Mouse (Mus musculus): ENCODE measurements around the gene Dync1h1. TPM values are rescaled to one million over a fixed set of nuclear protein-coding genes. Genes with fewer than 3 reads are reported as not detected.

Dync1h1 gene
- total RNA-seq, 1 experiment = 405 TPM

DNA sequence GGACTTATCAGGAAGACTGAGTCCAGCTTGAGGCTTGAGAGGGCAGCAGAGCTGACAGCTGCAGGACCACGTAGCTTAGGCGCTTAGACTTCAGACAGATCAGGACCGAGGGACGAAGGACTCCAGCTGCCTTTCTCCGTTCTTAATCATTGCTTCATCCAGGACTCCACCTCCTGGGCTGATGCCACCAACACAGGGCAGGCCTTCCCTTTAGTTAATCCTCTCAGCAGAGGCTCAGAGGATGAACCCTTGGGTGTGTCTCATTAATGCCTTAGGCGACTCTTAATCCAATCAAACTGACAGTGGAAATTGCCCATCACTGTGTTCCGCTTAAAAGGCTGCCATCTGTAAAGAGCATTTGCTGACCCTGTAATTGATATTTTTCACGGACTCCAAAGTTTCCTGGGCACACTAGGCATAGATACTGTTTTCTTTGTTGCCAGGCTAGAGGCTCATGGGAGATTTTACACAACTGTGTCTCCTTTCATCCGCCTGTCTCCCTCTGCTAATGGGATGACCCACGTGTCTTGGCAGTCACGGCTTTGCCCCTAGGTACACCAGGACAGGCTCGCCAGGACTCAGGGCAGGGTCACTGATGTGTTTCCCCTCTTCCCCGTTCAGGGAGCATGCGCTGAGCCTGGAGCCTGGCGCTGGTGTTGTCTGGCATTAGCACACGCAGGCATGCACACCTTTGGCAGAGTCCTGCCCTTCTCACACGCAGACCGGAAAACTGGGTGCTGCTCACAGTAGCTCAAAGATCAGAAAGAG, 44.2 kb upstream of the Dync1h1 start:
- H3K9me3 ChIP-seq (ENCODE audit: control insufficient read depth, insufficient read depth, low read depth, low read length) = no peaks in the 10 kb centered on the region
- DNase-seq (ENCODE audit: low read depth, low spot score) = no peak
- H3K4me3 ChIP-seq (ENCODE audit: insufficient read depth in 1 of 2, low read depth in 1 of 2, low read length in 2 of 2, poor library complexity in 1 of 2, severe bottlenecking in 1 of 2) = no peak overlapping the region
- H3K4me1 ChIP-seq (ENCODE audit: control insufficient read depth in 2 of 2, insufficient read depth in 2 of 2, low read length in 2 of 2, poor library complexity in 1 of 2) = peaks cover 0 to 8% of the 10 kb centered on the region in 2 experiments; a peak in 1 of 4 replicates
- no peak overlapping the region for H3K9ac ChIP-seq (ENCODE audit: insufficient read depth, low read depth, low read length, poor library complexity, severe bottlenecking)
- in situ Hi-C loops (cut with MboI; ENCODE audit: low sequenced_read_pairs in 2 of 2, unreplicated experiment in 2 of 2) = no loop called here
- no peak overlapping the region for H3K27ac ChIP-seq (ENCODE audit: insufficient read depth, low read depth, low read length, poor library complexity, severe bottlenecking)
- no peak for TF ChIP-seq MAFK (IDR thresholded peaks at IDR 0.05; ENCODE audit: insufficient read depth, low read depth, low read length)
- TF ChIP-seq ZC3H11A (IDR thresholded peaks at IDR 0.05; ENCODE audit: borderline replicate concordance, low read depth, low read length) = no peak
- no peak for TF ChIP-seq ZNF384 (IDR thresholded peaks at IDR 0.05; ENCODE audit: low read depth, low read length)
- TF ChIP-seq HCFC1 (IDR thresholded peaks at IDR 0.05; ENCODE audit: borderline replicate concordance, insufficient read depth, low read length) = no peak
- TF ChIP-seq CHD2 (IDR thresholded peaks at IDR 0.05; ENCODE audit: low read depth, low read length) = no peak
- H3K36me3 ChIP-seq (ENCODE audit: control insufficient read depth, insufficient read depth, low read length, poor library complexity, severe bottlenecking) = peaks cover 56% of the 10 kb centered on the region

DNA sequence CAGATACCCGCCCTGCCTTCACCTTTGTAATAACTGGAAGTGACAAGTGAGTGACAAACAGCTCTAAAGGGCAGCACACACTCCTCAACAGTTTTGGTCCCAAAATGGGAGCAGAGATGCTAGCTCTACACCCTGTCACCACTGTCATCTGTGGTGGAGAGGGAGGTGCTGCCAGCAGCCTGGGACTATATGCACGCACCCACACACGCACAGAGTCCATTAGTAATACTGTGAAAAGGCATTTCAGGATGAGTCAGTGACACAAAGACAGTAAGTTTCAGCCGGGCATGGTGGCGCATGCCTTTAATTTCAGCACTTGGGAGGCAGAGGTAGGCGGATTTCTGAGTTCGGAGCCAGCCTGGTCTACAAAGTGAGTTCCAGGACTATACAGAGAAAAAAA, 43.1 kb upstream of the Dync1h1 start:
- no peak overlapping the region for H3K27ac ChIP-seq (ENCODE audit: insufficient read depth, low read depth, low read length, poor library complexity, severe bottlenecking)
- DNase-seq (ENCODE audit: low read depth, low spot score) = no peak
- H3K9ac ChIP-seq (ENCODE audit: insufficient read depth, low read depth, low read length, poor library complexity, severe bottlenecking) = no peak overlapping the region
- H3K4me3 ChIP-seq (ENCODE audit: insufficient read depth in 1 of 2, low read depth in 1 of 2, low read length in 2 of 2, poor library complexity in 1 of 2, severe bottlenecking in 1 of 2) = no peak overlapping the region
- peaks cover 53% of the 10 kb centered on the region for H3K36me3 ChIP-seq (ENCODE audit: control insufficient read depth, insufficient read depth, low read length, poor library complexity, severe bottlenecking)
- in situ Hi-C loops (cut with MboI; ENCODE audit: low sequenced_read_pairs in 2 of 2, unreplicated experiment in 2 of 2) = no loop called here
- TF ChIP-seq MAFK (IDR thresholded peaks at IDR 0.05; ENCODE audit: insufficient read depth, low read depth, low read length) (no peak), ZNF384 (IDR thresholded peaks at IDR 0.05; ENCODE audit: low read depth, low read length) (no peak), HCFC1 (IDR thresholded peaks at IDR 0.05; ENCODE audit: borderline replicate concordance, insufficient read depth, low read length) (no peak), CHD2 (IDR thresholded peaks at IDR 0.05; ENCODE audit: low read depth, low read length) (no peak), ZC3H11A (IDR thresholded peaks at IDR 0.05; ENCODE audit: borderline replicate concordance, low read depth, low read length) (no peak)
- peaks cover 0 to 8% of the 10 kb centered on the region in 2 experiments; a peak in 1 of 4 replicates for H3K4me1 ChIP-seq (ENCODE audit: control insufficient read depth in 2 of 2, insufficient read depth in 2 of 2, low read length in 2 of 2, poor library complexity in 1 of 2)
- H3K9me3 ChIP-seq (ENCODE audit: control insufficient read depth, insufficient read depth, low read depth, low read length) = no peaks in the 10 kb centered on the region

DNA sequence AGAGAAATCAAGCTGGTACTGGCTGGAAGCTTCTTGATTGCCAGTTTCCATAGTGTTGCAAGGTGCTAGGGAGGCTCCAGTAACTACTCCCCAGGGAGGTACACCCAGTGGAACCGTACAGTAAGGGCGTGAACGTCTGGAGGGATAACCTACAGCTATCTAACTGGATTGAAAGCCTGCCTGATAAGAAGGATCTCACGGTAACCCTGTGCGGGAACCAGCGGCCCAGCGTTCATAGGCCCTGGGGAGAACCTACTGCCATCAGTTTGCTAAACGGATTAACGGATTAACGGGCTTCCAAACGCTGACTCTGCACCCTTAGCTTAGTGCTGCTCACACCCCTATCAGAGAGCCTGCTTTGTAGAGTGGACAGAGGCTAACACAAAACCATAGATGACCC, 37.9 kb upstream of the Dync1h1 start:
- Histone ChIP-seq H3K9ac (ENCODE audit: insufficient read depth, low read depth, low read length, poor library complexity, severe bottlenecking) (no peak overlapping the region), H3K27ac (ENCODE audit: insufficient read depth, low read depth, low read length, poor library complexity, severe bottlenecking) (no peak overlapping the region), H3K36me3 (ENCODE audit: control insufficient read depth, insufficient read depth, low read length, poor library complexity, severe bottlenecking) (peaks cover 31% of the 10 kb centered on the region), H3K4me1 (ENCODE audit: control insufficient read depth in 2 of 2, insufficient read depth in 2 of 2, low read length in 2 of 2, poor library complexity in 1 of 2) (no peaks in the 10 kb centered on the region), H3K9me3 (ENCODE audit: control insufficient read depth, insufficient read depth, low read depth, low read length) (no peaks in the 10 kb centered on the region), H3K4me3 (ENCODE audit: insufficient read depth in 1 of 2, low read depth in 1 of 2, low read length in 2 of 2, poor library complexity in 1 of 2, severe bottlenecking in 1 of 2) (no peak overlapping the region)
- TF ChIP-seq ZC3H11A (IDR thresholded peaks at IDR 0.05; ENCODE audit: borderline replicate concordance, low read depth, low read length) (no peak), ZNF384 (IDR thresholded peaks at IDR 0.05; ENCODE audit: low read depth, low read length) (no peak), MAFK (IDR thresholded peaks at IDR 0.05; ENCODE audit: insufficient read depth, low read depth, low read length) (no peak), HCFC1 (IDR thresholded peaks at IDR 0.05; ENCODE audit: borderline replicate concordance, insufficient read depth, low read length) (no peak), CHD2 (IDR thresholded peaks at IDR 0.05; ENCODE audit: low read depth, low read length) (no peak)
- in situ Hi-C loops (cut with MboI; ENCODE audit: low sequenced_read_pairs in 2 of 2, unreplicated experiment in 2 of 2) = no loop called here
- no peak for DNase-seq (ENCODE audit: low read depth, low spot score)

DNA sequence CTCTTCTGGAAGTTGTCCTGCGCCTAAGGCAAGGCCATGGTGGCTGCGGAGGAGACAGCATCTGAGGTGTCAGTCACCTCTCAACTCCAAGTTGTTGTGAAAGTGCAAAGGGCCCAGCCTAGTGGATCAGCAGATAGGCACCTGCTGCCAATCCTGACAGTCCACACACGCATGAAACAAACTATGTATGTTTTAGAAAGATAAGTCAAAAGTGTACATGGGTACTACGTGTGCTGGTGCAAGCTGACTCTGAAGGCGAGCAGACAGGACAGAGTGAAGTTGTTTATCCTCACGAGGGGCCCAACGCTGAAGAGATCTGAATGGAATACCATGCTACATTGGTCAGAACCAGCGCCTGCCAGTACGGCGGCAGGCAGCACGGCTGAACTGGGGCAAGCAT, 36.4 kb upstream of the Dync1h1 start:
- no peak for DNase-seq (ENCODE audit: low read depth, low spot score)
- TF ChIP-seq ZC3H11A (IDR thresholded peaks at IDR 0.05; ENCODE audit: borderline replicate concordance, low read depth, low read length) (no peak), HCFC1 (IDR thresholded peaks at IDR 0.05; ENCODE audit: borderline replicate concordance, insufficient read depth, low read length) (no peak), CHD2 (IDR thresholded peaks at IDR 0.05; ENCODE audit: low read depth, low read length) (no peak), MAFK (IDR thresholded peaks at IDR 0.05; ENCODE audit: insufficient read depth, low read depth, low read length) (no peak), ZNF384 (IDR thresholded peaks at IDR 0.05; ENCODE audit: low read depth, low read length) (no peak)
- Histone ChIP-seq H3K9me3 (ENCODE audit: control insufficient read depth, insufficient read depth, low read depth, low read length) (no peaks in the 10 kb centered on the region), H3K9ac (ENCODE audit: insufficient read depth, low read depth, low read length, poor library complexity, severe bottlenecking) (no peak overlapping the region), H3K4me3 (ENCODE audit: insufficient read depth in 1 of 2, low read depth in 1 of 2, low read length in 2 of 2, poor library complexity in 1 of 2, severe bottlenecking in 1 of 2) (no peak overlapping the region), H3K36me3 (ENCODE audit: control insufficient read depth, insufficient read depth, low read length, poor library complexity, severe bottlenecking) (peaks cover 32% of the 10 kb centered on the region), H3K27ac (ENCODE audit: insufficient read depth, low read depth, low read length, poor library complexity, severe bottlenecking) (no peak overlapping the region), H3K4me1 (ENCODE audit: control insufficient read depth in 2 of 2, insufficient read depth in 2 of 2, low read length in 2 of 2, poor library complexity in 1 of 2) (no peaks in the 10 kb centered on the region)
- in situ Hi-C loops (cut with MboI; ENCODE audit: low sequenced_read_pairs in 2 of 2, unreplicated experiment in 2 of 2) = no loop called here
